Mouse (Mus musculus) urinary bladder, adult 18-20 months (tissue): Measurements from ENCODE around the gene Ptprs.
"Not testable (repeated sequence)": the region's sequence is repeated elsewhere in the genome, so short reads cannot be mapped to it uniquely, and the experiment has no call there.

ENCODE experiments used
- DNase-seq, 2 experiments: peaks; one replicate each; pipeline ENCODE4 v3.0.0; 2022; ENCODE audit warnings: low spot score in 2 of 2, mixed read lengths in 2 of 2

The Ptprs gene

GRCm38 (mm10) chr17:56476402-56476752 lies at the start of gene Ptprs:
Gene Ptprs (minus strand): TSS chr17:56476483.
- DNase-seq = peak; percentile 79 to 86

GRCm38 (mm10) chr17:56524943-56525342 lies 48.7 kb upstream of the Ptprs start:
- DNase-seq = no peak

- DNase-seq = no peak
Measured at GRCm38 (mm10) chr17:56522744-56523143, 46.5 kb upstream of the Ptprs start.

- no peak for DNase-seq
Measured at GRCm38 (mm10) chr17:56515690-56516410, 39.6 kb upstream of the Ptprs start.

GRCm38 (mm10) chr17:56514916-56515315 lies 38.6 kb upstream of the Ptprs start:
- no peak for DNase-seq

GRCm38 (mm10) chr17:56514330-56514729 lies 38.0 kb upstream of the Ptprs start:
- no peak for DNase-seq

GRCm38 (mm10) chr17:56512310-56512709 lies 36.0 kb upstream of the Ptprs start, which contains the start of gene Znrf4:
Gene Znrf4 (minus strand): TSS chr17:56512431.
- no peak for DNase-seq

GRCm38 (mm10) chr17:56511707-56512090 lies 35.4 kb upstream of the Ptprs start:
- DNase-seq = no peak

- DNase-seq = no peak
Measured at GRCm38 (mm10) chr17:56510970-56511706, 34.9 kb upstream of the Ptprs start.

GRCm38 (mm10) chr17:56510473-56510969 lies 34.2 kb upstream of the Ptprs start:
- DNase-seq = no peak

- DNase-seq = no peak
Measured at GRCm38 (mm10) chr17:56509707-56510472, 33.6 kb upstream of the Ptprs start.

GRCm38 (mm10) chr17:56509021-56509640 lies 32.8 kb upstream of the Ptprs start:
- no peak for DNase-seq

GRCm38 (mm10) chr17:56507161-56508068 lies 31.1 kb upstream of the Ptprs start:
- DNase-seq = peak; percentile 88 to 92

GRCm38 (mm10) chr17:56506417-56507065 lies 30.3 kb upstream of the Ptprs start:
- DNase-seq = no peak

GRCm38 (mm10) chr17:56505401-56505800 lies 29.1 kb upstream of the Ptprs start:
- no peak for DNase-seq

- DNase-seq = no peak
Measured at GRCm38 (mm10) chr17:56502526-56502925, 26.2 kb upstream of the Ptprs start.

GRCm38 (mm10) chr17:56501635-56502400 lies 25.5 kb upstream of the Ptprs start:
- not testable (repeated sequence) for DNase-seq

- no peak for DNase-seq
Measured at GRCm38 (mm10) chr17:56499229-56499628, 22.9 kb upstream of the Ptprs start.

GRCm38 (mm10) chr17:56494480-56494879 lies 18.2 kb upstream of the Ptprs start:
- DNase-seq = no peak
